Mouse (Mus musculus): Measurements from ENCODE around the gene Atp5h. TPM values are rescaled to one million over a fixed set of nuclear protein-coding genes. Genes with fewer than 3 reads are reported as not detected.
A peak's percentile ranks its signal among the peaks of the same experiment; 100 is the strongest.

Gene Atp5h
- polyA plus RNA-seq (2015; fragmentation: Nextera tagmentation; extraction: Ambion mirVana): 985 and 1,025 TPM in 2 replicates

DNA sequence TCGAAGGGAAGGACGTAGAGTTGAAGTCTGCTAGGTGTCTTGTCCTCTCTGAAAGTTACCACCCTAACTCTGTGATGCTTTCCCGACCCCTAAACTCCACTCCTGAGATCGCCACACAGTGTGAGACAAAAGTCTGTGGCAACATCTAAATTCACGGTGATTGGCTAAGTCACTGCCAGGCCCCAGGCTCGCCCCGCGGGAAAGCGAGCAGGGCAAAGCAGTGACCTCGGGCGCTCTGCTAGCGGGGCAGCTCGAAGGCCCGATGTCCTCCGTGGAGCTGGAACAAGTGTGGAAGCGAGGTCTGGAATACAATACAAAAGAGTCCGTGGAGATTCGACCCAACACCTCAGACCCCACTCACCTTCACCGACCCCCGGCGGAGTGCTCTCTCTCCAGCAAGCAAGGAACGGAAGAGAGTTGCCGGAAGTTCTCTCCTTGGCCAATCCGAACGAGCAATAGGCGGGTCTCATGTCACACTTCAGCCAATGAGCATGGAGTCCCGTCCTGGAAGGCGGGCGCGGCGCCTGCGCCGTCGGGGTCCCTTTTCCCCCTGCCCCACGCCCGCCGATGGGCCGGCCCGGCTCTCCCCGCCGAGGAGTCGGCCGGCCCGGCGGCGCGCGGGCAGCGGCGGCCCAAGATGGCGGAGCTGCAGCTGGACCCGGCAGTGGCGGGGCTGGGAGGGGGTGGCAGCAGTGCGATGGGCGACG lies at the start of gene Atp5h, which contains the start of gene Kctd2:
TSS of gene Atp5h (minus strand) at position 432 of the 707 bp plus-strand sequence.
TSS of gene Kctd2 (plus strand) at position 598 of the 707 bp plus-strand sequence.
- peak within 1 kb of the TSS; percentile 98 for H3K9ac ChIP-seq (ENCODE audit: low read depth, low read length)
- peak within 1 kb of the TSS; percentile 98 for H3K4me2 ChIP-seq (ENCODE audit: low read depth, low read length)
- H3K9me3 ChIP-seq (ENCODE audit: control insufficient read depth, low read length): no peaks in the 10 kb centered on the region
- ATAC-seq: peak; percentile 98
- under 1% methylated on average over 34 of the region's 56 CpGs for WGBS
- H3K4me3 ChIP-seq (ENCODE audit: low read length): peak within 1 kb of the TSS; percentile 90
- H3K27me3 ChIP-seq (replicated peaks; ENCODE audit: control insufficient read depth, insufficient read depth, low read length): no peaks in the 10 kb centered on the region
- peak within 1 kb of the TSS; percentile 85 for H3K27ac ChIP-seq (ENCODE audit: low read length)
- peaks cover 22% of the 10 kb centered on the region for H3K4me1 ChIP-seq (ENCODE audit: control insufficient read depth, insufficient read depth, low read length)
- peaks cover 11% of the 10 kb centered on the region for H3K36me3 ChIP-seq (ENCODE audit: control insufficient read depth, insufficient read depth, low read length)

DNA sequence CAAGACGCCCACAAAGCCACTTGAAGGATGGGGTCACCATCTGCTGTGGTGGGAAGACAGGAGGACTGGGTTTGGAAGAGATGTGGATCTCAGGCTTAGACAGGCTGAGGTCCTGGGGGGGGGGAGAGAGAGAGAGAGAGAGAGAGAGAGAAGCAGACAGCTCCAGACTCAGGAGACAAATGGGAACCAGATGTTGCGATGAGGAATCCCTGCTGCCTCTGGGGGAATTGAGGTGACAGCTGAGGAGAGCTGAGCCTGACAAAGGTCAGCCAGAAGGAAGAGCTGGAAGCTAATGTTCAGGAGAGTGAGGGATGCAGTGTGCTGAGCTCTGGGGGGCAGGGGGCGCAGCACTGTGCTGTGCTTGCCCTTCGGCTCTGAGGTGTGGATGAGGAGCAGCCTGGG lies 47.5 kb upstream of the Atp5h start:
- no peaks in the 10 kb centered on the region for H3K27me3 ChIP-seq (replicated peaks; ENCODE audit: control insufficient read depth, insufficient read depth, low read length)
- no peak overlapping the region for H3K4me2 ChIP-seq (ENCODE audit: low read depth, low read length)
- no peaks in the 10 kb centered on the region; the same call in 1 of the 2 replicates for H3K36me3 ChIP-seq (ENCODE audit: control insufficient read depth, insufficient read depth, low read length)
- no peaks in the 10 kb centered on the region; the same call in 1 of the 2 replicates for H3K9me3 ChIP-seq (ENCODE audit: control insufficient read depth, low read length)
- no peak overlapping the region for H3K9ac ChIP-seq (ENCODE audit: low read depth, low read length)
- no peak for ATAC-seq
- H3K27ac ChIP-seq (ENCODE audit: low read length): no peak overlapping the region
- H3K4me3 ChIP-seq (ENCODE audit: low read length): no peak overlapping the region
- WGBS: 45% methylated on average over 4 of the region's 4 CpGs
- H3K4me1 ChIP-seq (ENCODE audit: control insufficient read depth, insufficient read depth, low read length): peaks cover 20% of the 10 kb centered on the region

DNA sequence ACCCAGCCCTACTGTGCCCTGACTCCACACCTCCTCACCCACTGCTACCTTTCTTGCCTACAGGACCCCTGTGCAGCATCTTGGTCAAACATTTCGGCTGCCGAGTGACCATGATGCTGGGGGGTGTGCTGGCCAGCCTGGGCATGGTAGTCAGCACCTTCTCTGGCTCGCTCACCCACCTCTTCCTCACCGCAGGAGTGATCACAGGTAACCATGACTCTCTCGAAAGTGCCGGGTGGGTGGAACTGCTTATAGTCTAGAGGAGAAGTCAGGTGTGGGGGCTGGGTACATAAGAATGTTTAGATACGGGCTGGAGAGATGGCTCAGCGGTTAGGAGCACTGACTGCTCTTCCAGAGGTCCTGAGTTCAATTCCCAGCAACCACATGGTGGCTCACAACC lies 45.1 kb upstream of the Atp5h start:
- no peak for ATAC-seq
- no peaks in the 10 kb centered on the region for H3K36me3 ChIP-seq (ENCODE audit: control insufficient read depth, insufficient read depth, low read length)
- H3K27me3 ChIP-seq (replicated peaks; ENCODE audit: control insufficient read depth, insufficient read depth, low read length): no peaks in the 10 kb centered on the region
- WGBS: 86% methylated on average over 8 of the region's 8 CpGs
- H3K9me3 ChIP-seq (ENCODE audit: control insufficient read depth, low read length): no peaks in the 10 kb centered on the region
- no peak overlapping the region for H3K9ac ChIP-seq (ENCODE audit: low read depth, low read length)
- no peak overlapping the region for H3K4me2 ChIP-seq (ENCODE audit: low read depth, low read length)
- no peak overlapping the region for H3K27ac ChIP-seq (ENCODE audit: low read length)
- H3K4me3 ChIP-seq (ENCODE audit: low read length): no peak overlapping the region
- H3K4me1 ChIP-seq (ENCODE audit: control insufficient read depth, insufficient read depth, low read length): peaks cover 20% of the 10 kb centered on the region

DNA sequence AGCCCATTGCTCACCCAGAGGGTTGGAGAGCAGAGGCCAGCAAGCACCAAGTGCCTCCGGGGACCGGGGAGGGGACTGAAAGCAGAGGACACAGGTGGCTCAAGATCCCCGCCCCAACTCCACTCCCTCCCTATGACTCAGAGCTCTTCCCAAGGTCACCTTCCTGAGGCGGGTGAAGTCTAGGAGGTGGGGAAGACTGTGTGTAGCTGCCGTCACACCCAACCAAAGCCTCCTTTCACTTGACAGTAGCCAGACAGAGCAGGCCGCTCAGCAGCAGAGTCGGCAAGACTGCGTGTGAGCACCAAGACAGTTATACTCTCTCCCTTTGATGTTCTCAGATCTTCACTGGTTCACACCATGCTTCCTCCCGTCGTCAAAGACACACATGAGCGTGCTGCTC lies 43.6 kb upstream of the Atp5h start:
- peak; percentile 83 for ATAC-seq
- H3K27ac ChIP-seq (ENCODE audit: low read length): peak overlapping the region; percentile 41; the same call in 1 of the 2 replicates

DNA sequence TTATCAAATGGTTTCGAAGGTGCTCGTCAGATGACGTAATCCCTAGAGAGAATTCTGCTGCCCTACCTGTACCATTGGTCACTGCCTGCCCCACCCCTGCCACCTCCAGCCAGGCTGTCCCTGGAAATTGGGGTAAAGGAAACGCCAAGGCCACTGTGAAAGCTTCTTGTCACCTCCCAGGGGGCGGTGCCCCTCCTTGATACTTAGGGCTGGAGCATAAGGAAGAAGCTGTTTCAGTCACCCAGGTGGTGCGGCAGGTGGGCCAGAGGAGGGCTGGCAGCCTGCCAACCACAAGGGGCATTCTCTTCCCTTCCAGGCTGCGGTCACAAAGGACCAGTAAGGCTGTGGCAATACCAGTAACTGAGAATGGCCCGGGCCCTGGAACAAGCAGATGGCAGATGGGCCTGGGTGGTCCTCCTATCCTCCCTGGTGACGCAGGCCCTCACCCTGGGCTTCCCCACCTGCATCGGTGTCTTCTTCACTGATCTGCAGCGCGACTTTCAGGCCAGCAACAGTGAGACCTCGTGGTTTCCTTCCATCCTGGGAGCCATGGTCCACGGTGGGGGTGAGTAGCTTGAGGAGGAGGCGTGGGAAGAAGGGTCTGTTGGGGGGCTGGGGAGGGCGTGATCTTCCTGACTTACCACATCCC lies 42.6 kb upstream of the Atp5h start, which contains the start of gene Slc16a5:
TSS of gene Slc16a5 (plus strand) at position 232 of the 649 bp plus-strand sequence.
- 69% methylated on average over 16 of the region's 16 CpGs for WGBS
- Histone ChIP-seq H3K9me3 (ENCODE audit: control insufficient read depth, low read length) (no peaks in the 10 kb centered on the region), H3K4me2 (ENCODE audit: low read depth, low read length) (peak within 1 kb of the TSS; percentile 11), H3K27me3 (replicated peaks; ENCODE audit: control insufficient read depth, insufficient read depth, low read length) (no peaks in the 10 kb centered on the region), H3K27ac (ENCODE audit: low read length) (peak within 1 kb of the TSS; percentile 30; the same call in 1 of the 2 replicates), H3K4me1 (ENCODE audit: control insufficient read depth, insufficient read depth, low read length) (peaks cover 23% of the 10 kb centered on the region), H3K9ac (ENCODE audit: low read depth, low read length) (0 out of 2 replicates have a peak within 1 kb of the TSS, but pooled peaks have one; percentile 19), H3K36me3 (ENCODE audit: control insufficient read depth, insufficient read depth, low read length) (no peaks in the 10 kb centered on the region), H3K4me3 (ENCODE audit: low read length) (no peak within 1 kb of the TSS; the same call in 1 of the 2 replicates)
- ATAC-seq: peak; percentile 55

More for the DNA sequence above, 43.6 kb upstream of the Atp5h start:
- peaks cover 20% of the 10 kb centered on the region for H3K4me1 ChIP-seq (ENCODE audit: control insufficient read depth, insufficient read depth, low read length)
- no peak overlapping the region for H3K4me3 ChIP-seq (ENCODE audit: low read length)
- no peaks in the 10 kb centered on the region for H3K27me3 ChIP-seq (replicated peaks; ENCODE audit: control insufficient read depth, insufficient read depth, low read length)
- no peaks in the 10 kb centered on the region for H3K9me3 ChIP-seq (ENCODE audit: control insufficient read depth, low read length)
- no peaks in the 10 kb centered on the region for H3K36me3 ChIP-seq (ENCODE audit: control insufficient read depth, insufficient read depth, low read length)
- peak overlapping the region; percentile 11 for H3K4me2 ChIP-seq (ENCODE audit: low read depth, low read length)
- WGBS: 39% methylated on average over 11 of the region's 11 CpGs
- no peak overlapping the region for H3K9ac ChIP-seq (ENCODE audit: low read depth, low read length)

DNA sequence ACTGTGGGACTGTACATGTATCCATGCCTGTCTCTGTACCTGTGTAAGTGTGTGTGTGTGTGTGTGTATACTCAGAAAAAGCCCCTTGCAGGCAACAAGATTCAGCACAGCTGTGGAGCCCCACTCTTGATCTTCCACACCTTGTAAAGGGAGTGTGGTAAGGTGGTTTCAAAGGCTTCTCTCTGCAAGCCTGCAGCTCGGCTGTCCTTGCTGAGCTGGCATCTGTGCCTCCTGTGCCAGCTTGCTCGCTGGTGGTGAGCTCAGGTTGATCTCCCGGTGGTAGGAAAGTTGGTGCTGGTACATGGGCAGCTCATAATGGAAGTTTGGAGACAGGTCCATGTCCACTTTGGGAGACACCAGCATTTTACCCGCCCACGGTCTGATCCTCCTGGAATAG lies 42.1 kb upstream of the Atp5h start:
- no peak for ATAC-seq
- WGBS: 66% methylated on average over 5 of the region's 5 CpGs
- Histone ChIP-seq H3K4me2 (ENCODE audit: low read depth, low read length) (no peak overlapping the region), H3K4me1 (ENCODE audit: control insufficient read depth, insufficient read depth, low read length) (peaks cover 26% of the 10 kb centered on the region), H3K27me3 (replicated peaks; ENCODE audit: control insufficient read depth, insufficient read depth, low read length) (no peaks in the 10 kb centered on the region), H3K27ac (ENCODE audit: low read length) (no peak overlapping the region), H3K9ac (ENCODE audit: low read depth, low read length) (0 out of 2 replicates have a peak overlapping the region, but pooled peaks have one; percentile 19), H3K9me3 (ENCODE audit: control insufficient read depth, low read length) (no peaks in the 10 kb centered on the region), H3K36me3 (ENCODE audit: control insufficient read depth, insufficient read depth, low read length) (no peaks in the 10 kb centered on the region), H3K4me3 (ENCODE audit: low read length) (no peak overlapping the region)

DNA sequence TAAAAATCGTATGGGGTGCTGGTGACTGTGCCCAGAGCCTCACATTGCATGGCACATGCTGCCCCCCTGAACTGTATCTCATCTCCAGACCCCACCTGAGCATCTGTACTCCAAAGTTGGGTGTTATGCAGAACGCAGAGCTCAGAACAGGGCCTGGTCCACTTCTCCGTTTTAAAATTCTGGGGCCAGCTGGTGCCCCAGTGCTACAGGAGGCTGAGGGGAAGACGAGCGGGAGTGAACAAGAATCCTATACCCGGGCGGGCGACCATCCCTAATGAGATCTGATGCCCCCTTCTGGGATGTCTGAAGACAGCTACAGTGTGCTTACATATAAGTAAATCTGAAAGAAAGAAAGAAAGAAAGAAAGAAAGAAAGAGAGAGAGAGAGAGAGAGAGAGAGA lies 41.2 kb upstream of the Atp5h start:
- H3K27me3 ChIP-seq (replicated peaks; ENCODE audit: control insufficient read depth, insufficient read depth, low read length): no peaks in the 10 kb centered on the region
- no peak overlapping the region for H3K4me3 ChIP-seq (ENCODE audit: low read length)
- no peaks in the 10 kb centered on the region for H3K36me3 ChIP-seq (ENCODE audit: control insufficient read depth, insufficient read depth, low read length)
- peaks cover 28% of the 10 kb centered on the region for H3K4me1 ChIP-seq (ENCODE audit: control insufficient read depth, insufficient read depth, low read length)
- no peak overlapping the region for H3K27ac ChIP-seq (ENCODE audit: low read length)
- 36% methylated on average over 8 of the region's 8 CpGs for WGBS
- no peak overlapping the region for H3K9ac ChIP-seq (ENCODE audit: low read depth, low read length)
- ATAC-seq: no peak
- H3K9me3 ChIP-seq (ENCODE audit: control insufficient read depth, low read length): no peaks in the 10 kb centered on the region
- H3K4me2 ChIP-seq (ENCODE audit: low read depth, low read length): no peak overlapping the region

DNA sequence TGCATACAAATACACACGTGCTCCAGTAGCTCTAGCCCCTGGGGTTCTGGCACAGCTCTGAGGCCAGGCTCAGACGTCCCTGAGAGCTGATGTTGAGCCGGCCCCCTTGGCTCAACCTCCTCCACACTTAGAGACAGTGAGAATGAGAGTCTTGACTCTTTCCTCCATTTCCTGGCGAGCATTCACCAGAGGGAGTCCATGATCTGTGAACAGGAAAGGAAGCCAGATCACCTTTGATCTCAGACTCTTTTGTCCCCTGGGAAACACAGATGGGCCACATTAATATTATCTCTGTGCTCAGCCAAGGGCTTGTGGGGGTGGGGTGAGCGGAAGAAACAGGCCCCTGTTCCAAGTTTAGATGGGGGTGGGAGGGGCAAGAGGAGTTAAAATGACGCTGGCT lies 37.6 kb upstream of the Atp5h start:
- H3K4me3 ChIP-seq (ENCODE audit: low read length): no peak overlapping the region
- no peaks in the 10 kb centered on the region for H3K36me3 ChIP-seq (ENCODE audit: control insufficient read depth, insufficient read depth, low read length)
- H3K27me3 ChIP-seq (replicated peaks; ENCODE audit: control insufficient read depth, insufficient read depth, low read length): no peaks in the 10 kb centered on the region
- WGBS: 34% methylated on average over 6 of the region's 6 CpGs
- H3K4me1 ChIP-seq (ENCODE audit: control insufficient read depth, insufficient read depth, low read length): peaks cover 14% of the 10 kb centered on the region
- H3K27ac ChIP-seq (ENCODE audit: low read length): no peak overlapping the region
- no peak for ATAC-seq
- no peaks in the 10 kb centered on the region for H3K9me3 ChIP-seq (ENCODE audit: control insufficient read depth, low read length)
- no peak overlapping the region for H3K4me2 ChIP-seq (ENCODE audit: low read depth, low read length)
- H3K9ac ChIP-seq (ENCODE audit: low read depth, low read length): no peak overlapping the region

DNA sequence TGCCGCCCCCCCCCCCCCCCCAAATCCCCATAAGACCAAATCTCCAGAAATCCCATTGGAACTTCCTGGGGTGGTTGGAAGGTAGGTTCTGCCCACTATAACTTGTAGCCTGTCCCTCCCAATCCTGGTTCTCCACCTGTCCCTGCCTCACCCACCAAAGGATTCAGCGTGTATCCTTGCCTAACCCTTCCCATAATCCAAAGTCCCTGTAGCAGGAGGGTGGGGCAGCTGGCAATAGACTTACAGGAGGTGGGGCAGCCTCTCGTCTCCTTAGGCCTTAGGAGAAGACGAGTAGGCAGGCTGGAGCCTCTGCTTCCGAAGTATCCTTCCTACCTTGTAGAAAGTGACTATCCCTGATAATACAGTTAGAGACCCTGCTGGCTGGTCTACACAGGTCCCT lies 36.4 kb upstream of the Atp5h start:
- no peak overlapping the region for H3K9ac ChIP-seq (ENCODE audit: low read depth, low read length)
- no peak overlapping the region for H3K4me2 ChIP-seq (ENCODE audit: low read depth, low read length)
- no peak overlapping the region for H3K4me3 ChIP-seq (ENCODE audit: low read length)
- H3K27ac ChIP-seq (ENCODE audit: low read length): peak overlapping the region; percentile 6
- peak; percentile 86 for ATAC-seq
- no peaks in the 10 kb centered on the region for H3K36me3 ChIP-seq (ENCODE audit: control insufficient read depth, insufficient read depth, low read length)
- H3K27me3 ChIP-seq (replicated peaks; ENCODE audit: control insufficient read depth, insufficient read depth, low read length): no peaks in the 10 kb centered on the region
- WGBS: 78% methylated on average over 5 of the region's 5 CpGs
- peaks cover 13% of the 10 kb centered on the region for H3K4me1 ChIP-seq (ENCODE audit: control insufficient read depth, insufficient read depth, low read length)
- no peaks in the 10 kb centered on the region for H3K9me3 ChIP-seq (ENCODE audit: control insufficient read depth, low read length)
